Mouse (Mus musculus) hindbrain, embryonic 14.5 days (tissue): ENCODE data around the gene Tulp2. TPM values are rescaled to one million over a fixed set of nuclear protein-coding genes. Genes with fewer than 3 reads are reported as not detected.

Experiments
- ATAC-seq: fragments of 200-750 bp; cut with Nextera tagmentation; 2 replicates; pipeline ENCODE4 v1.8.0; 2017; ENCODE audit warnings: moderate number of reproducible peaks, mild to moderate bottlenecking, moderate TSS enrichment, moderate library complexity; ENCODE audit not compliant: low FRiP score
- DNase-seq: peaks from one replicate; pipeline ENCODE4 v3.0.0-alpha.2; 2015; ENCODE audit warnings: low spot score
- H3K27ac ChIP-seq: fragments of 300-500 bp; sonication (generic); 2 replicates; pipeline ENCODE4 v1.5.1; 2014; ENCODE audit warnings: mild to moderate bottlenecking, moderate library complexity
- H3K27me3 ChIP-seq: fragments of 300-500 bp; sonication (generic); 2 replicates; pipeline ENCODE4 v1.6.1; 2014; ENCODE audit warnings: mild to moderate bottlenecking, low read length, mixed read lengths; ENCODE audit not compliant: control insufficient read depth, insufficient read depth
- H3K36me3 ChIP-seq: fragments of 300-500 bp; sonication (generic); replicated peaks from 2 replicates; pipeline ENCODE4 v1.6.1; 2014; ENCODE audit not compliant: control insufficient read depth, insufficient read depth
- H3K4me1 ChIP-seq: fragments of 300-500 bp; sonication (generic); replicated peaks from 2 replicates; pipeline ENCODE4 v1.6.1; 2014; ENCODE audit warnings: antibody characterized with exemption, low read length, mixed read lengths; ENCODE audit not compliant: control insufficient read depth, insufficient read depth
- H3K4me2 ChIP-seq: fragments of 300-500 bp; sonication (generic); replicated peaks from 2 replicates; pipeline ENCODE4 v1.6.1; 2014; ENCODE audit warnings: mild to moderate bottlenecking, moderate library complexity
- H3K4me3 ChIP-seq: fragments of 300-500 bp; sonication (generic); replicated peaks from 2 replicates; pipeline ENCODE4 v1.5.1; 2014; ENCODE audit warnings: mild to moderate bottlenecking, low read length
- H3K9ac ChIP-seq: fragments of 300-500 bp; sonication (generic); 2 replicates; pipeline ENCODE4 v1.6.1; 2014
- H3K9me3 ChIP-seq: fragments of 300-500 bp; sonication (generic); 2 replicates; pipeline ENCODE4 v1.6.1; 2016; ENCODE audit warnings: low read length; ENCODE audit not compliant: control insufficient read depth
- WGBS: fragments of 180-500 bp; shearing (Covaris S2); extraction: QIAGEN DNeasy Blood & Tissue Kit; methylation state at CpG from one replicate; pipeline ENCODE4 v1.1.7; 2014; 5-methylcytosine and 5-hydroxymethylcytosine counted together
- polyA plus RNA-seq: library from polyadenylated mRNA; unstranded; fragments of >200 nt; fragmentation: Nextera tagmentation; extraction: Ambion mirVana; gene quantifications from 2 replicates; pipeline ENCODE4 v1.2.1, GENCODE M21; 2014

The Tulp2 gene
- polyA plus RNA-seq, 1 experiment from 2014 or later, result 0.35 TPM

DNA sequence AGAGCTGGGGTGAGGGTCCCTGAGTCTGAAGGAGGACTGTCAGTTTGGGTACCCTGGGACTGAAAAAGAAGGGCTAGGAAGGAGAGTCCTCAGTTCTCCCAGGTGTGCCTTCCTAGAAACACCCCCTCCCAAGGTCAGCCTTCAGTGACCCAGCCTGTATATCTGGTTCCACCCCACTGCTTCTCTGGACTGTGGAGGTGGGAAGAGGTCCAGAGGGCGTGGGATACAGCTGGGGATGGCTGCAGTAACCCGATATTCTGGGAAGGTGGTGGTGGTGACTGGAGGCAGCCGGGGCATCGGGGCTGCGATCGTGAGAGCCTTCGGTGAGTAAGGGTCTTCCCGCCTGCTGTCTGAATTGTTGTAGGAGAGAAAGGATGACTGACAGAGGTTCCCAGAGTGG, 73.1 kb downstream of the Tulp2 start, which contains the start of gene Hsd17b14:
Gene Hsd17b14, plus strand, starts transcription at position 150 of the 400 bp plus-strand sequence.
- no peak for DNase-seq
- Histone ChIP-seq H3K9me3 (no peaks in the 10 kb centered on the region), H3K9ac (no peak within 1 kb of the TSS), H3K27me3 (no peaks in the 10 kb centered on the region), H3K4me2 (no peak within 1 kb of the TSS), H3K4me1 (no peaks in the 10 kb centered on the region), H3K4me3 (no peak within 1 kb of the TSS), H3K27ac (no peak within 1 kb of the TSS), H3K36me3 (no peaks in the 10 kb centered on the region)
- WGBS, result 45% methylated on average over 8 of the region's 8 CpGs
- no peak for ATAC-seq

DNA sequence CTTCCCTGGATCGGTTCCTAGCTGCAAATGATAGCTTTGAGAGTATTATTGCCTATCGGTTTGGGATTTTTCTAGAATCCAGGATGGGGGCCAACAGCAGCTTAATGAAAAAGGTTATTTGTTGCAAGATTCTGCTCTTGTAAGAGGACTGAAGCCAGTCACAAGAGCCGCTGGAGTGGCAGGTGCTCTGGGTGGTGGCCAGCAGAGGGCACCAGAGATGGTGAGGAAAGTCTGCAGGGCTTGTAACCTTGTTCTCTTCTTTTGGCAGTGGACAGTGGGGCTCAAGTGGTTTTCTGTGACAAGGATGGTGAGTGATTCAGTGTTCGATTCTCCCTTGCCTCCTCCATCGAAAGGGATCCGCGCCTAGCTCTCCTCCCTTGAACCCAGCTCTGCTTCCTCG, 74.1 kb downstream of the Tulp2 start:
- no peak overlapping the region for H3K4me2 ChIP-seq
- H3K9me3 ChIP-seq, result no peaks in the 10 kb centered on the region
- ATAC-seq, result no peak
- H3K27me3 ChIP-seq, result no peaks in the 10 kb centered on the region
- no peak overlapping the region for H3K27ac ChIP-seq
- 24% methylated on average over 8 of the region's 8 CpGs for WGBS
- H3K4me3 ChIP-seq, result no peak overlapping the region
- H3K4me1 ChIP-seq, result no peaks in the 10 kb centered on the region
- no peaks in the 10 kb centered on the region for H3K36me3 ChIP-seq
- H3K9ac ChIP-seq, result no peak overlapping the region
- DNase-seq, result peak; percentile 78

DNA sequence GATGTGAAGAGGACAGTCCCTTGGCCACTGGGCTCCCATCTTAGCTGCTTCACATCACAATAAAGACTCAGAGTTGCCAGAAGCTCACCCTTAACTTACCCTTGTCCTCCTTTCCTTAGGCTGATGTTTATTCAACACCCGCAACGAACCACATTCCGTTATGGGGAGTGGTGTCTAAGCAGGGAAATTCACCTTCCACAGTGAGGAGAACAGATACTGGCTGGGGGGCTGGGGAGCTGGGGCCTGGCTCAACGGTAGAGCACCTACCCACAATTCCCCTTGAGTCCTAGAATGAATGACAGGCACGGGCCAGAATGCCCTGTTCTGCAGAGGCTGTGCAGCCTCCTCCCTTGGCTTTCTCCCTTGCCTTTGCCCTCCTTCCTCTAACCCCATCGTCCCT, 77.2 kb downstream of the Tulp2 start:
- Histone ChIP-seq H3K4me2 (no peak overlapping the region), H3K4me1 (0 out of 2 replicates have a peak, but pooled peaks cover 2% of the 10 kb centered on the region), H3K27me3 (no peaks in the 10 kb centered on the region), H3K36me3 (no peaks in the 10 kb centered on the region), H3K4me3 (no peak overlapping the region), H3K9me3 (no peaks in the 10 kb centered on the region), H3K27ac (no peak overlapping the region), H3K9ac (no peak overlapping the region)
- no peak for ATAC-seq
- DNase-seq, result no peak
- WGBS, result 63% methylated on average over 6 of the region's 6 CpGs

DNA sequence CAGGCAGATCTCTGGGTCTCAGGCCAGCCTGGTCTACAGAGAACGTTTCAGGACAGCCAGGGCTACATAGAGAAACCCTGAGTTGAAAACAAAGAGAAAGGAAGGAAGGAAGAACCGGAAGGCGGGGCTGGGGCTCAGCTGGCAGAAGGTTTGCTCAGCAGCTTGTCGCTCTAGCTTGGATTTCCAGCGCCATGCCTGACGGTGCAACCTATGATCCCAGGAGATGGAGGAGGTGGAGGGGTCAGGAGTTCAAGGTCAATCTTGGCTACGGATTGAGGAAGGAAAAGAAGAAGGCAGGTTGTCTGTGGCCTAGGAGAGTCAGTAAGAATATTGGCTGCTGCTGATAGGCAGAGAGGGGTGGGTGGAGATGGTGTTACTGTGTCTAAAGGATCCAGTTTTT, 78.6 kb downstream of the Tulp2 start:
- Histone ChIP-seq H3K4me3 (no peak overlapping the region), H3K9ac (no peak overlapping the region), H3K9me3 (no peaks in the 10 kb centered on the region), H3K4me2 (no peak overlapping the region), H3K27me3 (no peaks in the 10 kb centered on the region), H3K4me1 (0 out of 2 replicates have a peak, but pooled peaks cover 2% of the 10 kb centered on the region), H3K27ac (no peak overlapping the region), H3K36me3 (no peaks in the 10 kb centered on the region)
- no peak for DNase-seq
- ATAC-seq, result no peak
- WGBS, result 81% methylated on average over 7 of the region's 7 CpGs

DNA sequence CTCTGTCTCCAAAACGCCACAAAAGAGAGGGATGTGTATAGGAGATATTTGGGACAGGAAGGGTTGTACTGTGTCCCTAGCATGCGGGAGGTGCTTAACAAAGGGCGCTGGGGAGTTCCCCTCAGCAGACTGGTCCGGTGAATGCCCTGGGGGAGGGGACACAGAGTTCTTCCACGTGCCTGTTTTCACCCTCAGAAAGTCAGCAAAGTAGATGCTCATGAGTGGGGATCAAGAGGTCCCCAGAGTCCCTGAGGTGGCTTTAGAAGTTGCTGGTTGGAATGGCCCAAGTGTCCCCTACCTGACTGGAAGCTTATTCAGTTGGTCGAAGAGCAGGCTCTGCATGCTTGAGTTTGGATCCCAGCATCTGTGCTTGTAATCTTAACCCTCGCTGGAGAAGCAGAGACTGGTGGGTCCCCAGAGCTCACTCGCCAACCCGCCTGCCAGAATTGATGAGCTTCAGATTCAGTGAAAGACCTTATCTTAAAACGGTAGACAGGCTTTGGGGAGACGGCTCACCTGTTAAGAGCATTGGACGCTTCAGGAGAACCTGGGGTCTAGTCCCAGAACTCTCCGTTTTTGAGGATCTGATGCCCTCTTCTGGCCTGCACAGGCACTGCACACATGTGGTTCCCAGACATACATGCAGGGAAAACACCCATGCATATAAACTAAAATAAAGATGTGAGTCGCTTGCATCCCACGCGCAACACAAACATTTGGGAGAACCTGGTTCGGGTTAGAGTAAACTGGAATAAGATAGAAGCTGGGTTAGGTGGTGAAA, 79.4 kb downstream of the Tulp2 start:
- Histone ChIP-seq H3K4me3 (no peak overlapping the region), H3K36me3 (no peaks in the 10 kb centered on the region), H3K9me3 (no peaks in the 10 kb centered on the region), H3K9ac (no peak overlapping the region), H3K4me2 (peak overlapping the region; percentile 30; the same call in 1 of the 2 replicates), H3K4me1 (0 out of 2 replicates have a peak, but pooled peaks cover 2% of the 10 kb centered on the region), H3K27me3 (no peaks in the 10 kb centered on the region), H3K27ac (no peak overlapping the region)
- DNase-seq, result peak; percentile 84
- WGBS, result 31% methylated on average over 17 of the region's 17 CpGs
- ATAC-seq, result peak; percentile 55; the same call in 1 of the 2 replicates

DNA sequence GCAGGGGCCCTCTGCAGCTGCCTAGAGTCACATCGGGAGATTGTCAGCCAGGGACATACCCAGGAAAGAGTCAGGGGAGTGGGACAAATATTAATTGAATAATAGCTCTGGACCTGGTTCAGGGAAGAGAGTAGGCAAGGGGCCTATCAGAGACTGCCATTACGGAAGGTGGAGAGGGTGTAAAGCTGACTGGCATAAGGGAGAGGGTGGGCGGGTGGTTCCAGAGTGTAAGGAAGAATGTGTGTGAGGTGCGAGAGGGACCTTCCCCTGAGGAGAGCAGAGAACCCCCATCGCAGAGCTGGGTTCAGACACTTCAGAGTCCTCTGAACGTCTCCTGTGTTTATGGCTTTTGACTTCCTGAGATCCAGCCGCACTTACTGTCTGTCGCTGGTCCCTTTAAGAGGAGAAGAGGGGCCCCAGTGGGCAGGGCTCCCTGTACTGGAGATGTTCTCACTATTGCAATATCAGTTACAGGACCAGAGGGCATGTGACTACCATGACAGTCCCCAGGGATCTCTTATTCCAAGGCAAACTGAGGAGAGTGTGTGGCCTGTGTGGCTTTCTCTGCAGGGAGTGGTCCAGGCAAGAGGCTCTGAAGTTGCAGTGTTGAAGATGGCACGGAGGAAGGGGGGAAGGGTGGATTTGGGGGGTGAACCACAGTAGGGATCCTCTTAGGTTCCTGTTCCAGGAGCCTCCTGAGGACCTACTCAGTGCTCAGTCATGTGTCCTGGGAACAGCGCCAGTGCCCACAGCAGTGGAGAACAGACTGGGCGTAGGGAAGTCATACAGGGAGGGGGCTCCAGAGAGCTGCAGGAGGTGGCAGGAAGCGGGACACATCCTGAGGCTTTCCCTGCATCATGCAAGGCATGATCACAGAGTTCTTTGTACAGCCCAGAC, 80.2 kb downstream of the Tulp2 start:
- H3K4me2 ChIP-seq, result no peak overlapping the region
- H3K4me3 ChIP-seq, result no peak overlapping the region
- no peaks in the 10 kb centered on the region for H3K9me3 ChIP-seq
- DNase-seq (no peak), ATAC-seq (no peak)
- H3K4me1 ChIP-seq, result 0 out of 2 replicates have a peak, but pooled peaks cover 2% of the 10 kb centered on the region
- no peaks in the 10 kb centered on the region for H3K36me3 ChIP-seq
- H3K27ac ChIP-seq, result no peak overlapping the region
- H3K9ac ChIP-seq, result no peak overlapping the region
- 55% methylated on average over 12 of the region's 12 CpGs for WGBS
- H3K27me3 ChIP-seq, result no peaks in the 10 kb centered on the region

DNA sequence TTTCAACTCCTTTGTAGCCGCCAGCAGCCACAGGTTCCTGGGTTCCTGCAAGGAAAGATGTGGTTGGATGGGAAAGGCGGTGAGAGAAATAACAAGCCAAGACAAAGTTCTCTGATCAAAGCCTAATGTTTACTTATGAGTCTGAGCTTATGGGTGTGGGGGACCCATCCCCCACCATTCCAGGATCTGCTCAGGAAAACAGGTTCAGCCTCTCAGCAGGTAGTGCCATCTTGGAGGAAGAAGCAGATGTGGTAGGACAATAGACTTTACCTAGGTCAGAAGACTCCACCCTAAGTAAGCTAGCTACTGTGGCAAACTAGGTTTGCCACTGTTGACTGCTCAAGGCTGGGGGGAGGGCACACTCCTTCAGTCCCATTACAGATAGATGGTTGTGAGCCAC, 83.1 kb downstream of the Tulp2 start:
- no peaks in the 10 kb centered on the region for H3K36me3 ChIP-seq
- ATAC-seq (no peak), DNase-seq (no peak)
- WGBS, result 79% methylated on average over 2 of the region's 2 CpGs
- H3K4me1 ChIP-seq, result peaks cover 9% of the 10 kb centered on the region
- H3K27ac ChIP-seq, result no peak overlapping the region
- H3K27me3 ChIP-seq, result no peaks in the 10 kb centered on the region
- H3K9ac ChIP-seq, result no peak overlapping the region
- H3K4me2 ChIP-seq, result no peak overlapping the region
- no peak overlapping the region for H3K4me3 ChIP-seq
- no peaks in the 10 kb centered on the region for H3K9me3 ChIP-seq

DNA sequence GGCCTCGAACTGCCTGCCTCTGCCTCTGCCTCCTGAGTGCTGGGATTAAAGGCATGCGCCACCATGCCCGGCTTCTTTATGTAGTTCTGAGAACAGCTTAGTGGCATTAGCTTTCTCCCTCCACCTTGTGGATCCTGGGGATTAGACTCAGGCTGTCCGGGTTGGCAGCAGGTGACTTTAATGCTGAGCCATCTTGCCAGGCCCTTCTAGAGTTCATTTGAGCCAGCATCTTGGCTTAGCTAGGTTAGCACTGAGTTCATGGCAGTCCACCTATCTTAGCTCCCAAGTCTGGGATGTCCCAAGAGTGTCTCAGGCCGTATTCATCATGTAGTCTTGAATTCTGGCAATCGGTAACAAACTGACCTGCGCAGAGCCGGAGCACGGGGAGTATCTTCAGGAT, 83.8 kb downstream of the Tulp2 start:
- no peak overlapping the region for H3K4me2 ChIP-seq
- WGBS, result 88% methylated on average over 9 of the region's 9 CpGs
- H3K9me3 ChIP-seq, result no peaks in the 10 kb centered on the region
- peaks cover 9% of the 10 kb centered on the region for H3K4me1 ChIP-seq
- ATAC-seq (no peak), DNase-seq (no peak)
- H3K27me3 ChIP-seq, result no peaks in the 10 kb centered on the region
- no peak overlapping the region for H3K9ac ChIP-seq
- no peak overlapping the region for H3K27ac ChIP-seq
- no peaks in the 10 kb centered on the region for H3K36me3 ChIP-seq
- no peak overlapping the region for H3K4me3 ChIP-seq

DNA sequence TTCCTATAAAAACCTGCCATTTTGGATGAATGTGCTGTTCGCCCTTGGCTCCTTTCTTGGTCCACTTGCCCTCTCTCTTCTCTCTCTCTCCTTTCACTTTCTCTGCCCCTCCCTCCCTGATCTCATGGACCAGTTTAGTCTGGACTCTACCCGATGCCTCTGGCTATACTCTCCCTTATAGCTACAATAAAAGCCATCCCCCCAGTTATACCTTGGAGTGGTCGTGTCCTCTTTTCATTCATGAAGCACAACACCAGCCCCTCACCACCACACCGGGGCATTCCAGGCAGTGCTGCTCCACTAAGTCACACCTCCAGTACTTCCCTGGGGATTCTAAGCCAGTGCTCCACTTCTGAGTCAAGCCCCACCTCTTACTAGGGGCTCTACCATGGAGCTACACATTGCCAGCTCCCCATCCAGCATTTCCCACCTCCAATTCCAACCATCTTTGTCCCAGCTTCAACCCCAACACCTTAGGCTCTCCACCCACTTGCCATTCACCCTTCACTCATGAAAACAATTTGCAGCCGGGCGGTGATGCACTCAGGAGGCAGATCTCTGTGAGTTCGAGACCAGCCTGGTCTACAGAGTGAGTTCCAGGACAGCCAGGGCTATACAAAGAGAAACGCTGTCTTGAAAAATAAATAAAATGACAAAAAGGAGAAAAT, 85.6 kb downstream of the Tulp2 start:
- 81% methylated on average over 8 of the region's 8 CpGs for WGBS
- peaks cover 22% of the 10 kb centered on the region for H3K4me1 ChIP-seq
- peak overlapping the region; percentile 75 for H3K4me2 ChIP-seq

More for the DNA sequence above, 85.6 kb downstream of the Tulp2 start:
- peak overlapping the region; percentile 68 for H3K27ac ChIP-seq
- no peaks in the 10 kb centered on the region for H3K27me3 ChIP-seq
- DNase-seq (no peak), ATAC-seq (no peak)
- no peaks in the 10 kb centered on the region for H3K36me3 ChIP-seq
- no peaks in the 10 kb centered on the region for H3K9me3 ChIP-seq
- peak overlapping the region; percentile 26; the same call in 1 of the 2 replicates for H3K9ac ChIP-seq
- no peak overlapping the region for H3K4me3 ChIP-seq
